Mouse (Mus musculus) granulocyte monocyte progenitor cell, adult 5-6 weeks (primary cell): ENCODE measurements around the gene Nhlh2. TPM values are rescaled to one million over a fixed set of nuclear protein-coding genes. Genes with fewer than 3 reads are reported as not detected.

Experiments
- ATAC-seq: replicated peaks from 2 replicates; pipeline ENCODE4 v1.8.0; 2016; ENCODE audit warnings: mild to moderate bottlenecking, moderate TSS enrichment, inconsistent platforms; ENCODE audit not compliant: poor library complexity, severe bottlenecking
- total RNA-seq, 2 experiments: library from RNA; stranded (forward) in 1 of 2; stranded (reverse) in 1 of 2; fragments of 200-712, 200-1000 nt in 1 of 2; fragments of >200 nt in 1 of 2; fragmentation: Nextera tagmentation in 1 of 2; gene quantifications; 2 replicates each; pipeline ENCODE4 v1.2.3; 2014 to 2017

Gene Nhlh2
- not detected in 2 replicates for total RNA-seq (2014; fragmentation: Nextera tagmentation)
- not detected in 2 replicates for total RNA-seq (2017)

GRCm38 (mm10) chr3:102009926-102010381, at the start of gene Nhlh2:
Gene Nhlh2 (plus strand): TSS chr3:102010076.
- no peak for ATAC-seq

- ATAC-seq: no peak
These were observed 48.6 kb upstream of the Nhlh2 start for GRCm38 (mm10) chr3:101961146-101961835.

- no peak for ATAC-seq
These were observed 46.4 kb upstream of the Nhlh2 start for GRCm38 (mm10) chr3:101963501-101963900.

- ATAC-seq: no peak
These were observed 45.5 kb upstream of the Nhlh2 start for GRCm38 (mm10) chr3:101964352-101964751.

GRCm38 (mm10) chr3:101966825-101967558, 42.9 kb upstream of the Nhlh2 start:
- no peak for ATAC-seq

- no peak for ATAC-seq
These were observed 34.5 kb upstream of the Nhlh2 start for GRCm38 (mm10) chr3:101975337-101975736.

GRCm38 (mm10) chr3:101978299-101978994, 31.4 kb upstream of the Nhlh2 start:
- no peak for ATAC-seq

- no peak for ATAC-seq
These were observed 26.0 kb upstream of the Nhlh2 start for GRCm38 (mm10) chr3:101983917-101984316.

GRCm38 (mm10) chr3:101985634-101986033, 24.2 kb upstream of the Nhlh2 start:
- no peak for ATAC-seq

- no peak for ATAC-seq
These were observed 19.7 kb upstream of the Nhlh2 start for GRCm38 (mm10) chr3:101990136-101990535.

- ATAC-seq: no peak
These were observed 18.8 kb upstream of the Nhlh2 start for GRCm38 (mm10) chr3:101990995-101991516.

GRCm38 (mm10) chr3:101997851-101998250, 12.0 kb upstream of the Nhlh2 start:
- ATAC-seq: no peak

GRCm38 (mm10) chr3:102010681-102011317, 923 bp downstream of the Nhlh2 start:
- ATAC-seq: no peak

GRCm38 (mm10) chr3:102011318-102012075, 1.6 kb downstream of the Nhlh2 start:
- no peak; the same call in 1 of the 2 replicates for ATAC-seq

GRCm38 (mm10) chr3:102012076-102012610, 2.3 kb downstream of the Nhlh2 start:
- ATAC-seq: no peak

GRCm38 (mm10) chr3:102012611-102013211, 2.8 kb downstream of the Nhlh2 start:
- ATAC-seq: no peak; the same call in 1 of the 2 replicates

- ATAC-seq: no peak
These were observed 10.7 kb downstream of the Nhlh2 start for GRCm38 (mm10) chr3:102020604-102021003.

GRCm38 (mm10) chr3:102022721-102023120, 12.8 kb downstream of the Nhlh2 start:
- no peak for ATAC-seq

- no peak for ATAC-seq
These were observed 13.5 kb downstream of the Nhlh2 start for GRCm38 (mm10) chr3:102023337-102023736.
